Mouse (Mus musculus): ENCODE data around the gene Hcn3.

GRCm38 (mm10) chr3:89133752-89134151 lies 26.2 kb downstream of the Hcn3 start:
- no peak for TF ChIP-seq CTCF (IDR thresholded peaks at IDR 0.05)
- no peak for TF ChIP-seq POLR2A (IDR thresholded peaks at IDR 0.05; ENCODE audit: insufficient read depth, low read depth, low read length)
- no peak for TF ChIP-seq EP300 (IDR thresholded peaks at IDR 0.05; ENCODE audit: insufficient read depth, low read depth, low read length)
